Mouse (Mus musculus): Measurements from ENCODE around the gene Duxbl3. TPM values are rescaled to one million over a fixed set of nuclear protein-coding genes. Genes with fewer than 3 reads are reported as not detected.

Duxbl3 gene
- polyA plus RNA-seq, 1 experiment from 2014 or later = 6.3 TPM

Other genes with a start within 250 kb of the Duxbl3 start
- 0.93 TPM in 1 of 2 replicates, not detected in the other for gene Gm9780, start 215.3 kb upstream of the Duxbl3 start, polyA plus RNA-seq (2016; fragmentation: Nextera tagmentation; extraction: Ambion mirVana)
- 18.4 and 22.4 TPM in 2 replicates for gene Tmem254c, start 190.6 kb upstream of the Duxbl3 start, polyA plus RNA-seq (2016; fragmentation: Nextera tagmentation; extraction: Ambion mirVana)
- not detected in 2 replicates for gene Cphx2, start 176.4 kb upstream of the Duxbl3 start, polyA plus RNA-seq (2016; fragmentation: Nextera tagmentation; extraction: Ambion mirVana)
- not detected in 2 replicates for gene Cphx3, start 175.7 kb upstream of the Duxbl3 start, polyA plus RNA-seq (2016; fragmentation: Nextera tagmentation; extraction: Ambion mirVana)
- not detected in 2 replicates for gene Duxbl2, start 139.6 kb upstream of the Duxbl3 start, polyA plus RNA-seq (2016; fragmentation: Nextera tagmentation; extraction: Ambion mirVana)
- gene Plac9b, start 75.5 kb upstream of the Duxbl3 start, polyA plus RNA-seq (2016; fragmentation: Nextera tagmentation; extraction: Ambion mirVana) = 0.96 and 1.2 TPM in 2 replicates
- gene Tmem254b, start 50.9 kb upstream of the Duxbl3 start, polyA plus RNA-seq (2016; fragmentation: Nextera tagmentation; extraction: Ambion mirVana) = 19.0 and 22.2 TPM in 2 replicates